Comparison of ENCODE assay signal across 8 mouse cellular contexts in the genomic region with DNA sequence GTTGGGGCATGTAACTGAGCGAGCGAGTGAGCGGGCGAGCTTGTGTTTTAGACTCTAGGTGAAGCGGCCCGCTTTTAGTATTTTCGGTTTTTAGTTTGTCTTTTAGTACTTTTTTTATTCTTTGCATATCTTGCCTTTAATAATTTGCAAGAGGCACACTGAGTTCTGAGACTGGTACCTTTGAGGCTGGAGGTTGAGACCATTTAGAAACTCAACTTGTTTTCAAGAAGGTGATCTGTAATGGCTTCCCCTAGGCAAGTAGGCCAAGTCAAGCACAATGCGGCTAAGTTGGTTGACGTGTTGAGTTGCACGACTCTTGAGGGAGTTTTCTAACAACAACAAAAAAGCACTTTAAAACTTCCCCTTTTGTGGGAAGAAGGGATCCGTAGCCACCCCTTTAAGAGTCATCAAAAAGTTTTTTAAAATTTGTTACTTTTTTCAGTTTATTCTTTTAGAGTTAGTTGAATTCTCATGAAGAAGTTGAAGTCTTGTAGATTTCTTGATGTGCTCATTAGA. TPM values are rescaled to one million over a fixed set of nuclear protein-coding genes. Genes with fewer than 3 reads are reported as not detected.
A peak's percentile ranks its signal among the peaks of the same experiment; 100 is the strongest.
DNase-seq lines count a peak whose midpoint lies in the region; ATAC-seq and TF ChIP-seq lines count a peak whose summit lies in the region.

No protein-coding gene starts in this region.

- WGBS in lung, embryonic 14.5 days = 1% methylated on average over 11 of the region's 11 CpGs

- peak overlapping the region; percentile 77 for H3K4me2 ChIP-seq in lung, embryonic 14.5 days

- ATAC-seq in lung, embryonic 14.5 days (ENCODE audit: insufficient read depth) = no peak
- ATAC-seq in inflammation-experienced regulatory T-cells, adult 6 months = peak; percentile 25

- peak overlapping the region; percentile 99 for H3K27ac ChIP-seq in lung, embryonic 14.5 days (ENCODE audit: low read depth)

- intact Hi-C loops in gastrocnemius, postnatal 36 days (cut with DNase I) = loop anchor here (5.0 kb wide), 1 partner anchor 40 kb away; no protein-coding TSS in a partner anchor

- H3K36me3 ChIP-seq in lung, embryonic 14.5 days (ENCODE audit: insufficient read depth) = peaks cover 41% of the 10 kb centered on the region

- peak overlapping the region; percentile 94 for H3K9ac ChIP-seq in lung, embryonic 14.5 days

- peak; percentile 60 for DNase-seq in lung, embryonic 14.5 days
- no peak for DNase-seq in lung, postnatal 10 days
- DNase-seq in embryo, embryonic 9.5 days (ENCODE audit: extremely low spot score) = peak; percentile 67
- DNase-seq in mesoderm, embryonic 11.5 days (ENCODE audit: low read depth, low spot score) = peak; percentile 44
- DNase-seq in urinary bladder, postnatal 36 days (ENCODE audit: low spot score in 2 of 2) = no peak
- no peak for DNase-seq in yolk sac, embryonic 10.5 days (ENCODE audit: low spot score)
- no peak for DNase-seq in gastrocnemius, postnatal 36 days

- H3K4me1 ChIP-seq in lung, embryonic 14.5 days (ENCODE audit: insufficient read depth) = peaks cover 6% of the 10 kb centered on the region; the same call in 1 of the 2 replicates

- peak overlapping the region; percentile 94 for H3K4me3 ChIP-seq in lung, embryonic 14.5 days (ENCODE audit: low read depth, low read length)

- H3K27me3 ChIP-seq in lung, embryonic 14.5 days (ENCODE audit: insufficient read depth, low read length) = no peaks in the 10 kb centered on the region

- H3K9me3 ChIP-seq in lung, embryonic 14.5 days (ENCODE audit: low read depth, low read length) = no peaks in the 10 kb centered on the region

- no peak for TF ChIP-seq CTCF in lung, embryonic 14.5 days (IDR thresholded peaks at IDR 0.05; ENCODE audit: low read depth)

RNA-seq across cellular contexts. Expression of gene Rest, which starts 1.7 kb away (rescaled TPM):
- polyA plus RNA-seq in lung, embryonic 14.5 days (2014; fragmentation: Nextera tagmentation; extraction: Ambion mirVana) = 42.6 and 43.5 TPM in 2 replicates
- 10 to 100 TPM; 11.8 to 18.0 (median 17.7) TPM for polyA plus RNA-seq in inflammation-experienced regulatory T-cells, adult 6 months (2017; shearing (Covaris generic))
- 1 to 10 TPM; 7.1 to 8.4 TPM for total RNA-seq in gastrocnemius, postnatal 36 days (2021)

RNA-seq across cellular contexts. Expression of gene Noa1, which starts 42.9 kb away (rescaled TPM):
- 27.4 and 29.8 TPM in 2 replicates for polyA plus RNA-seq in lung, embryonic 14.5 days (2014; fragmentation: Nextera tagmentation; extraction: Ambion mirVana)
- polyA plus RNA-seq in inflammation-experienced regulatory T-cells, adult 6 months (2017; shearing (Covaris generic)) = 1 to 10 TPM; 4.3 to 6.2 (median 4.8) TPM
- total RNA-seq in gastrocnemius, postnatal 36 days (2021) = 10 to 100 TPM; 15.1 to 17.9 TPM

RNA-seq across cellular contexts. Expression of gene Polr2b, which starts 43.0 kb away (rescaled TPM):
- 73.2 and 74.6 TPM in 2 replicates for polyA plus RNA-seq in lung, embryonic 14.5 days (2014; fragmentation: Nextera tagmentation; extraction: Ambion mirVana)
- polyA plus RNA-seq in inflammation-experienced regulatory T-cells, adult 6 months (2017; shearing (Covaris generic)) = 10 to 100 TPM; 51.5 to 53.3 (median 51.6) TPM
- total RNA-seq in gastrocnemius, postnatal 36 days (2021) = 10 to 100 TPM; 20.7 to 24.2 TPM

RNA-seq across cellular contexts. Expression of gene Spink2, which starts 55.7 kb away (rescaled TPM):
- 0.32 and 1.3 TPM in 2 replicates for polyA plus RNA-seq in lung, embryonic 14.5 days (2014; fragmentation: Nextera tagmentation; extraction: Ambion mirVana)
- under 1 TPM in 1 of 3 experiments, not detected in 2; 0.63 TPM for polyA plus RNA-seq in inflammation-experienced regulatory T-cells, adult 6 months (2017; shearing (Covaris generic))
- total RNA-seq in gastrocnemius, postnatal 36 days (2021) = not detected

Comparison
In these comparisons a context has a peak if more than half of its experiments do, and no peak if none do; other contexts are left out.
1. DNase-seq: peak in lung, embryonic 14.5 days (single experiment), embryo, embryonic 9.5 days (single experiment) and mesoderm, embryonic 11.5 days (single experiment); none in lung, postnatal 10 days (single experiment), urinary bladder, postnatal 36 days (0 of 2), yolk sac, embryonic 10.5 days (single experiment) and gastrocnemius, postnatal 36 days (0 of 2).